Mouse (Mus musculus): ENCODE data around the gene Gal.

Gal gene

GRCm38 (mm10) chr19:3405531-3406281, 8.6 kb downstream of the Gal start:
- peak; percentile 55 to 64 for DNase-seq

GRCm38 (mm10) chr19:3404030-3404429, 10.3 kb downstream of the Gal start:
- DNase-seq: no peak

GRCm38 (mm10) chr19:3402390-3402789, 12.0 kb downstream of the Gal start:
- no peak for DNase-seq

- peak; percentile 77 to 82 for DNase-seq
These were observed 12.4 kb downstream of the Gal start for GRCm38 (mm10) chr19:3401943-3402342.

GRCm38 (mm10) chr19:3401504-3401903, 12.8 kb downstream of the Gal start:
- DNase-seq: no peak

GRCm38 (mm10) chr19:3400057-3400456, 14.3 kb downstream of the Gal start:
- DNase-seq: no peak

GRCm38 (mm10) chr19:3394216-3394615, 20.1 kb downstream of the Gal start:
- DNase-seq: no peak

- no peak for DNase-seq
These were observed 22.0 kb downstream of the Gal start for GRCm38 (mm10) chr19:3392384-3392783.

- peak; percentile 93 for DNase-seq
These were observed 25.3 kb downstream of the Gal start for GRCm38 (mm10) chr19:3389089-3389488.

GRCm38 (mm10) chr19:3388629-3389057, 25.7 kb downstream of the Gal start, which contains the start of gene Tesmin:
Tesmin (plus strand) TSS chr19:3388857.
- DNase-seq: peak; percentile 94 to 95

GRCm38 (mm10) chr19:3388061-3388460, 26.3 kb downstream of the Gal start:
- DNase-seq: no peak

- DNase-seq: no peak
These were observed 35.7 kb downstream of the Gal start for GRCm38 (mm10) chr19:3378614-3379013.

- no peak for DNase-seq
These were observed 37.2 kb downstream of the Gal start for GRCm38 (mm10) chr19:3376966-3377715.

- DNase-seq: peak; percentile 38 to 44
These were observed 38.3 kb downstream of the Gal start for GRCm38 (mm10) chr19:3375945-3376495.

- DNase-seq: peak in 1 of 2 experiments; percentile 32
These were observed 40.3 kb downstream of the Gal start for GRCm38 (mm10) chr19:3374028-3374427.

GRCm38 (mm10) chr19:3373380-3373779, 41.0 kb downstream of the Gal start:
- peak in 1 of 2 experiments; percentile 31 for DNase-seq

GRCm38 (mm10) chr19:3368276-3368675, 46.1 kb downstream of the Gal start:
- no peak for DNase-seq

- no peak for DNase-seq
These were observed 49.3 kb downstream of the Gal start for GRCm38 (mm10) chr19:3365089-3365488.

GRCm38 (mm10) chr19:3363510-3363909, 50.8 kb downstream of the Gal start:
- DNase-seq: peak; percentile 46 to 58
